Mouse (Mus musculus): ENCODE results near the gene Fam213a. TPM values are rescaled to one million over a fixed set of nuclear protein-coding genes. Genes with fewer than 3 reads are reported as not detected.
A peak's percentile ranks its signal among the peaks of the same experiment; 100 is the strongest.

Gene Fam213a
- polyA plus RNA-seq, 1 experiment = 150 TPM

GRCm38 (mm10) chr14:41030989-41031513 is 17.5 kb upstream of the Fam213a start:
- Histone ChIP-seq H3K4me1 (ENCODE audit: control insufficient read depth, insufficient read depth, low read length) (no peaks in the 10 kb centered on the region), H3K27ac (ENCODE audit: insufficient read depth, low read length) (no peak overlapping the region), H3K4me3 (replicated peaks; ENCODE audit: insufficient read depth, low read depth, low read length) (no peak overlapping the region), H3K27me3 (ENCODE audit: control insufficient read depth, insufficient read depth, low read length) (no peaks in the 10 kb centered on the region)
- WGBS = 78% methylated on average over 6 of the region's 6 CpGs
- TF ChIP-seq POLR2A (IDR thresholded peaks at IDR 0.05; ENCODE audit: borderline replicate concordance, insufficient read depth, low read length) (no peak), CTCF (IDR thresholded peaks at IDR 0.05; ENCODE audit: borderline replicate concordance, insufficient read depth, low read depth, low read length) (no peak)
- no peak for DNase-seq

- 77% methylated on average over 4 of the region's 4 CpGs for WGBS
- H3K4me3 ChIP-seq (replicated peaks; ENCODE audit: insufficient read depth, low read depth, low read length) = no peak overlapping the region
- DNase-seq = no peak
- no peaks in the 10 kb centered on the region for H3K27me3 ChIP-seq (ENCODE audit: control insufficient read depth, insufficient read depth, low read length)
- no peak overlapping the region for H3K27ac ChIP-seq (ENCODE audit: insufficient read depth, low read length)
- no peaks in the 10 kb centered on the region for H3K4me1 ChIP-seq (ENCODE audit: control insufficient read depth, insufficient read depth, low read length)
- TF ChIP-seq CTCF (IDR thresholded peaks at IDR 0.05; ENCODE audit: borderline replicate concordance, insufficient read depth, low read depth, low read length) (no peak), POLR2A (IDR thresholded peaks at IDR 0.05; ENCODE audit: borderline replicate concordance, insufficient read depth, low read length) (no peak)
These were observed 15.7 kb upstream of the Fam213a start for GRCm38 (mm10) chr14:41029303-41029702.

DNA sequence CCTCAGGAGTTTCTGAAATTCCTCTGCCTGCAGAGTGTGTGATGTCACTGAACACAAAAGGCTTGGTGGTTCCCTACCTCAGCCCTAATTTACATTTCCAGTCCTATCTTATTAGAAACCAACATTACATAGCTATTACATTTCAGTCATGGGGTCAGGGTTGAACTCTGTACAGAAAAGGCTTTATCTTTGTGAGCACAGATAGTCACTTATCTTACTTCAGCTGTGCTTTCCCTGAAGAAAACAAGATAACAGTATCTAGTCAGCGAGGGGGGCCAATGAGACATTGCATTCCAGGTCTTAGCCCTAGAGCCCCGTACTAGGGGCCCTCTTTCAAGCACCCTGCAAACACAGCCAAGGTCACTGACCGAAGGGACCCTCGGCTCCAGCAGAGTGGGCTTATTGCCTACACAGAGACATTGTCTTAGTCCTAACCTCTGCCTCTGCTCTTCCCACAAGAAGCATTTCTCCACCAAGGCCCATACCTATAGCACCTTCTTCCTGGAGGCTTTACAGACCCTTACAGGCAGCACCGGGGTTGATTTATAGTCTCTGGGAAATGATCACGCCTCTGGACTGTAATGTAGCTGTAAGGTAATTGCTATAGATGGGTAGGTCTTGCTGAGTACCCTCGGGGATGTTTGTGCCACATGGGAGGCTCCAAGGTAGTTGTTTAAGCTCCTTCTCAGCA is 12.2 kb upstream of the Fam213a start:
- H3K27ac ChIP-seq (ENCODE audit: insufficient read depth, low read length) = no peak overlapping the region
- H3K27me3 ChIP-seq (ENCODE audit: control insufficient read depth, insufficient read depth, low read length) = no peaks in the 10 kb centered on the region
- H3K4me1 ChIP-seq (ENCODE audit: control insufficient read depth, insufficient read depth, low read length) = no peaks in the 10 kb centered on the region
- TF ChIP-seq POLR2A (IDR thresholded peaks at IDR 0.05; ENCODE audit: borderline replicate concordance, insufficient read depth, low read length) = no peak
- no peak for TF ChIP-seq CTCF (IDR thresholded peaks at IDR 0.05; ENCODE audit: borderline replicate concordance, insufficient read depth, low read depth, low read length)
- DNase-seq = no peak
- WGBS = 81% methylated on average over 7 of the region's 7 CpGs
- no peak overlapping the region for H3K4me3 ChIP-seq (replicated peaks; ENCODE audit: insufficient read depth, low read depth, low read length)

- no peak for TF ChIP-seq POLR2A (IDR thresholded peaks at IDR 0.05; ENCODE audit: borderline replicate concordance, insufficient read depth, low read length)
- TF ChIP-seq CTCF (IDR thresholded peaks at IDR 0.05; ENCODE audit: borderline replicate concordance, insufficient read depth, low read depth, low read length) = no peak
- Histone ChIP-seq H3K27me3 (ENCODE audit: control insufficient read depth, insufficient read depth, low read length) (no peaks in the 10 kb centered on the region), H3K4me3 (replicated peaks; ENCODE audit: insufficient read depth, low read depth, low read length) (no peak overlapping the region), H3K27ac (ENCODE audit: insufficient read depth, low read length) (no peak overlapping the region), H3K4me1 (ENCODE audit: control insufficient read depth, insufficient read depth, low read length) (no peaks in the 10 kb centered on the region)
- WGBS = 89% methylated on average over 2 of the region's 2 CpGs
- DNase-seq = no peak
These were observed 11.5 kb upstream of the Fam213a start for GRCm38 (mm10) chr14:41025087-41025486.

DNA sequence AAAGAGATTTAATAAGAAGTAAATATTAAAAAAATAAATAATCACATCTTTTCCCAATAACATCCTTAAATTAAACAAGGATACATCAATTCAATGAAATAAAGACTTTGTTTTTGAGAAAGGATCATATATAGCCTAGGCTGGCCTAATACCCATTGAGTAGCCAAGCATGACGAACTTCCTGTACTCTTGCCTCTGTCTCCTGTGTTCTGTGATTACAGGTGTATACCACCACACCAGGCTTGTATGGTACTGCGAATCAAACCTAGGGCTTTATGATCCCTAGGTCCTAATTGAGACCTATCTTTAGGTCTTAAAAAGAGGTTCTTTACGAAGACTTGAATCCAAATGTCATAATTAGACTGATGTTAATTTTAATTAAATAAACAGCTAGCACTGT is 7.7 kb upstream of the Fam213a start:
- Histone ChIP-seq H3K27me3 (ENCODE audit: control insufficient read depth, insufficient read depth, low read length) (no peaks in the 10 kb centered on the region), H3K4me3 (replicated peaks; ENCODE audit: insufficient read depth, low read depth, low read length) (no peak overlapping the region), H3K27ac (ENCODE audit: insufficient read depth, low read length) (no peak overlapping the region), H3K4me1 (ENCODE audit: control insufficient read depth, insufficient read depth, low read length) (no peaks in the 10 kb centered on the region)
- DNase-seq = no peak
- TF ChIP-seq CTCF (IDR thresholded peaks at IDR 0.05; ENCODE audit: borderline replicate concordance, insufficient read depth, low read depth, low read length) = no peak
- TF ChIP-seq POLR2A (IDR thresholded peaks at IDR 0.05; ENCODE audit: borderline replicate concordance, insufficient read depth, low read length) = no peak
- 89% methylated on average over 3 of the region's 3 CpGs for WGBS

DNA sequence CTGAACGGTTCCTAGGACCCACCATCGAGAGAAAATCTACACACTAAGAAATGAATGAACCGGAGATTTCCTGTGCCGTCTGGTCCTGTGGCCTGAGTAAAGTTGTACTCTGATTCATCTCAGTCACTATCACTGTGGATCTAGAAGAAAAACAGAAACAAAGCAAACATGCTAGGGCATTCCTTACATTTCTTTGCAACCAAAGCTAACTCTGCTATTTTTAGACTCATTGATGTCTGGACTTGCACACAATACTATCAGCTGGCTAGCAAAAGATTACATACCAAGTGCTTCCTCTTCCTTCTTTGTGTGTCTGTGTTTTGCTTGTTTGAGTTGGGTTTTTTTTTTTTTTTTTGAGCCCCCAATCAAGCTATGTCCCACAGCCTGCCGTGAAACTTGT is 3.9 kb upstream of the Fam213a start:
- 88% methylated on average over 5 of the region's 5 CpGs for WGBS
- no peak for DNase-seq
- Histone ChIP-seq H3K4me3 (replicated peaks; ENCODE audit: insufficient read depth, low read depth, low read length) (no peak overlapping the region), H3K27ac (ENCODE audit: insufficient read depth, low read length) (no peak overlapping the region), H3K27me3 (ENCODE audit: control insufficient read depth, insufficient read depth, low read length) (no peaks in the 10 kb centered on the region), H3K4me1 (ENCODE audit: control insufficient read depth, insufficient read depth, low read length) (peaks cover 2% of the 10 kb centered on the region; the same call in 1 of the 2 replicates)
- TF ChIP-seq POLR2A (IDR thresholded peaks at IDR 0.05; ENCODE audit: borderline replicate concordance, insufficient read depth, low read length) (no peak), CTCF (IDR thresholded peaks at IDR 0.05; ENCODE audit: borderline replicate concordance, insufficient read depth, low read depth, low read length) (no peak)

DNA sequence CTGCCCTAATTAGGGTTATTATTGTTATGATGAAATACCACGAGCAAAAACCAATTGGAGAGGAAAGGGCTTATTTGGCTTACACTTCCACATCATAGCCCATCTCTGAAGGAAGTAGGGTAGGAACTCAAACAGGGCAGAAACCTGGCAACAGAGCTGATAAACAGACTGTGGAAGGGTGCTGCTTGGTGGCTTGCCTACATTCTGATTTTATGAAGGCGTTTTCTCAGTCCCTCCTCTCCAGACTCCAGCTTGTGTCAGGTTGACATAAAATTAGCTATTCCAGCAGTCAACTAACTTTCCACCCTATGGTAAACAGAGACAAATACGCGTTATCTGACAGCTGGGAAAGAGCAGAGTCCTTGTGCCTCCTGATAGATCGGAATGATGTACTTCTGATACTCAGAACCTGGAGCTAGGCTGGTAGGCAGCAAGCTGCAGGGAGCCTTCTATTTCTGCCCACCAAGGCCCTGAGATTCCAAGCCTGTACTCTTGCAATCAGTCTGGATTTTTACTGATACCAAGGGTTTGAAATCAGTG is 1.2 kb upstream of the Fam213a start:
- H3K27ac ChIP-seq (ENCODE audit: insufficient read depth, low read length) = no peak overlapping the region
- TF ChIP-seq CTCF (IDR thresholded peaks at IDR 0.05; ENCODE audit: borderline replicate concordance, insufficient read depth, low read depth, low read length) (no peak), POLR2A (IDR thresholded peaks at IDR 0.05; ENCODE audit: borderline replicate concordance, insufficient read depth, low read length) (no peak)
- DNase-seq = no peak

DNA sequence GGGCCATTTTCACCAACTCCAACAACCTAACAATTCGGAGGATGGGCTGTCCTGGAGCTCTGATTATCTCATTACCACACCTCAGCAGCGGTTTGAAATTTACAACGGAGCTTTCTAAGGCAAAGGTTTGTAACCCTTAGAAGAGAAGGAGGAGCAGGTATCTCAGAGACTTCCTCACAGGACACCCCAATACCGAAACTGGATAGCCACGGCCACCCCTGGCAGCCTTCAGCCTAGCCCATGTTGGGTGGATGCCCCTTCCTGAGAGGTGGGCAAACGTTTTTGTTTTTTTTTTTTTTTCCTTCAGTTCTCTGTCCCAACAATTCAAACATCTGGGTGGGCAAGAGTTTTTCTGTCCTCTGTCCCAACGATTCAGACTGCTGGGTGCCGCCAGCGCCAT is 445 bp downstream of the Fam213a start:
- WGBS = 10% methylated on average over 9 of the region's 9 CpGs
- no peak for DNase-seq
- peak overlapping the region; percentile 80 for H3K4me3 ChIP-seq (replicated peaks; ENCODE audit: insufficient read depth, low read depth, low read length)
- TF ChIP-seq POLR2A (IDR thresholded peaks at IDR 0.05; ENCODE audit: borderline replicate concordance, insufficient read depth, low read length) (no peak), CTCF (IDR thresholded peaks at IDR 0.05; ENCODE audit: borderline replicate concordance, insufficient read depth, low read depth, low read length) (no peak)
- H3K27me3 ChIP-seq (ENCODE audit: control insufficient read depth, insufficient read depth, low read length) = no peaks in the 10 kb centered on the region
- no peak overlapping the region for H3K27ac ChIP-seq (ENCODE audit: insufficient read depth, low read length)
- peaks cover 2% of the 10 kb centered on the region; the same call in 1 of the 2 replicates for H3K4me1 ChIP-seq (ENCODE audit: control insufficient read depth, insufficient read depth, low read length)

More for the DNA sequence above, 1.2 kb upstream of the Fam213a start:
- no peak overlapping the region for H3K4me3 ChIP-seq (replicated peaks; ENCODE audit: insufficient read depth, low read depth, low read length)
- no peaks in the 10 kb centered on the region for H3K27me3 ChIP-seq (ENCODE audit: control insufficient read depth, insufficient read depth, low read length)
- WGBS = 67% methylated on average over 5 of the region's 5 CpGs
- peaks cover 2% of the 10 kb centered on the region; the same call in 1 of the 2 replicates for H3K4me1 ChIP-seq (ENCODE audit: control insufficient read depth, insufficient read depth, low read length)
